Mouse (Mus musculus) liver, embryonic 14.5 days (tissue): ENCODE measurements around the gene Larp1.

Experiments
- CTCF ChIP-seq: IDR thresholded peaks from 2 replicates; pipeline ENCODE4 v1.5.1; 2016; ENCODE audit warnings: antibody characterized with exemption, low read depth, control low read depth
- EP300 ChIP-seq: IDR thresholded peaks from 2 replicates; pipeline ENCODE4 v1.6.1; 2016; ENCODE audit warnings: antibody characterized with exemption, low read depth

GRCm38 (mm10) chr11:57959924-57960323, 48.9 kb upstream of the Larp1 start:
- TF ChIP-seq CTCF, result no peak
- peak; percentile 84 for TF ChIP-seq EP300
